Mouse (Mus musculus) thymus, adult 2 months (tissue): ENCODE data around the gene Arhgap44.

Experiments used
- CTCF ChIP-seq: fragments of 200-500 bp; IDR thresholded peaks from 2 replicates; pipeline ENCODE4 v1.5.1; 2012; ENCODE audit warnings: mild to moderate bottlenecking, control low read depth, low read length, moderate library complexity, borderline replicate concordance; ENCODE audit not compliant: control insufficient read depth, poor library complexity, insufficient read depth; ENCODE audit errors: extremely low read depth
- POLR2A ChIP-seq: fragments of 200-500 bp; IDR thresholded peaks from 2 replicates; pipeline ENCODE4 v1.6.1; 2012; ENCODE audit warnings: mild to moderate bottlenecking, low read length, control low read depth, moderate library complexity; ENCODE audit not compliant: control insufficient read depth, poor library complexity, insufficient read depth; ENCODE audit errors: extremely low read depth

- TF ChIP-seq POLR2A (no peak), CTCF (no peak)
Measured at GRCm38 (mm10) chr11:65142838-65143417, 19.8 kb downstream of the Arhgap44 start.
